23 mouse cellular contexts compared by ENCODE assay signal in the genomic region with DNA sequence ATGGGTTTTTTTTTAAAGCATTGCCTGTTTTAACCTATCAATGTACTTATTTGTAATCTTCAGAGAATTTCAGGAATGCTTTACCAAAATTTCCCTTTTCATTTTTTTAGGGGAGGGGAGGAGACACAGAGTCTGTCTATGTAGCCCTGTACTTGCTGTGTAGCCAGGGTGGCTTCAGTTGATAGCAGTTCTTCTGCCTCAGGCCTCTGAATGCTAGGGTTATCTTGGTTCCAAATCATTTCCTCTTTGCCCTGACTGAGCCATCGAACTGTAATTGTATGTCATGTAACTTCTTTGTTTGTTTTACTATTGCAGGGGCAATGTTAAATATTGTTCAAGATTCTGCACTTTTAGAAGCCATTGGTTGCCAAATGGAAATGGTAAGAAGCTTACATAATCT. TPM values are rescaled to one million over a fixed set of nuclear protein-coding genes. Genes with fewer than 3 reads are reported as not detected.
"Had no signal": no experiment of that assay in that cellular context is flagged by ENCODE, and none has a peak within 500 bp of the region (broad histone marks: within the 10 kb centered on the region; RNA-seq: fewer than 3 reads in every experiment).

No protein-coding gene starts in this region.

- H3K4me2 ChIP-seq: lung, embryonic 14.5 days; midbrain, embryonic 12.5 days; midbrain, embryonic 15.5 days; neural tube, embryonic 12.5 days; stomach, embryonic 15.5 days had no signal

- ATAC-seq: midbrain, embryonic 15.5 days had no signal

- H3K27me3 ChIP-seq: midbrain, embryonic 12.5 days; midbrain, embryonic 15.5 days; neural tube, embryonic 12.5 days; stomach, embryonic 15.5 days had no signal

- H3K4me3 ChIP-seq: midbrain, embryonic 10.5 days; midbrain, embryonic 12.5 days; midbrain, embryonic 15.5 days; neural tube, embryonic 12.5 days; stomach, embryonic 15.5 days had no signal

- H3K4me1 ChIP-seq: midbrain, embryonic 10.5 days; midbrain, embryonic 12.5 days; midbrain, embryonic 15.5 days; neural tube, embryonic 12.5 days; stomach, embryonic 15.5 days had no signal

- H3K27ac ChIP-seq: midbrain, embryonic 10.5 days; midbrain, embryonic 12.5 days; midbrain, embryonic 15.5 days; neural tube, embryonic 12.5 days; stomach, embryonic 15.5 days; stomach, postnatal 0 days had no signal

- H3K9me3 ChIP-seq: midbrain, embryonic 10.5 days; midbrain, embryonic 12.5 days; midbrain, embryonic 15.5 days; neural tube, embryonic 12.5 days; stomach, embryonic 15.5 days had no signal

- DNase-seq: lung, adult 18-20 months; lung, embryonic 14.5 days; lung, postnatal 10 days; lung, postnatal 4 days; right cerebral cortex, postnatal 25 days; right cerebral cortex, postnatal 4 days; spleen, adult 18-20 months; thymus, adult 2 months; thymus, postnatal 25 days; thymus, postnatal 4 days had no signal

- H3K9ac ChIP-seq: lung, embryonic 14.5 days; midbrain, embryonic 12.5 days; midbrain, embryonic 15.5 days; neural tube, embryonic 12.5 days; stomach, embryonic 15.5 days had no signal

RNA-seq across cellular contexts. Expression of gene Adig, which starts 56.6 kb away (rescaled TPM):
- total RNA-seq: megakaryocyte, adult 5-6 weeks; megakaryocyte-erythroid progenitor cell, adult 5-6 weeks; midbrain, postnatal 0 days; monocyte, adult 5-6 weeks; neutrophil, adult 5-6 weeks had no signal
- polyA plus RNA-seq: lung, embryonic 16.5 days; midbrain, embryonic 10.5 days; midbrain, embryonic 12.5 days; midbrain, embryonic 15.5 days; midbrain, postnatal 0 days; neural tube, embryonic 12.5 days; neural tube, embryonic 14.5 days had no signal
